Mouse (Mus musculus) CH12.LX (cell line): ENCODE data around the gene Copg2. TPM values are rescaled to one million over a fixed set of nuclear protein-coding genes. Genes with fewer than 3 reads are reported as not detected.
A peak's percentile ranks its signal among the peaks of the same experiment; 100 is the strongest.

Source experiments
- DNase-seq: peaks from one replicate; pipeline ENCODE4 v3.0.0-alpha.2; 2013; ENCODE audit errors: extremely low read depth
- H3K27ac ChIP-seq: 2 replicates; pipeline ENCODE4 v1.5.1; 2012; ENCODE audit warnings: low read depth, mild to moderate bottlenecking, control low read depth, moderate library complexity; ENCODE audit not compliant: insufficient read depth
- H3K27me3 ChIP-seq: replicated peaks from 2 replicates; pipeline ENCODE3; 2012; ENCODE audit warnings: inconsistent platforms
- H3K36me3 ChIP-seq, 2 experiments: replicated peaks in 1 of 2; 2 replicates each; pipeline versions ENCODE3 to v1.6.1; 2012; ENCODE audit warnings: inconsistent platforms in 1 of 2, low read length in 1 of 2, mild to moderate bottlenecking in 1 of 2, mixed read lengths in 1 of 2, moderate library complexity in 1 of 2; ENCODE audit not compliant: control insufficient read depth in 1 of 2, insufficient read depth in 1 of 2
- H3K4me1 ChIP-seq, 2 experiments: 2 replicates each; pipeline ENCODE4 v1.6.1; 2012; ENCODE audit warnings: inconsistent platforms in 1 of 2, moderate library complexity in 1 of 2; ENCODE audit not compliant: insufficient read depth in 2 of 2, control insufficient read depth in 1 of 2
- H3K4me2 ChIP-seq: 2 replicates; pipeline ENCODE4 v1.6.1; 2012; ENCODE audit warnings: low read depth, mild to moderate bottlenecking, control low read depth; ENCODE audit not compliant: poor library complexity, insufficient read depth, severe bottlenecking
- H3K4me3 ChIP-seq, 3 experiments: fragments of 150-350 bp in 1 of 3; sonication (generic) in 1 of 3; replicated peaks in 1 of 3; 2 replicates each; pipeline versions ENCODE3 to v1.5.1; 2011 to 2012; ENCODE audit warnings: low read depth in 2 of 3, low read length in 2 of 3, mild to moderate bottlenecking in 2 of 3, moderate library complexity in 2 of 3, control low read depth in 1 of 3, improper control_type of control experiment in 1 of 3, inconsistent platforms in 1 of 3, mixed read lengths in 1 of 3; ENCODE audit not compliant: poor library complexity in 1 of 3
- H3K79me2 ChIP-seq: replicated peaks from 2 replicates; pipeline ENCODE4 v1.6.1; 2012; ENCODE audit warnings: mild to moderate bottlenecking, moderate library complexity; ENCODE audit not compliant: control insufficient read depth, poor library complexity, insufficient read depth, severe bottlenecking; ENCODE audit errors: extremely low read depth
- H3K9ac ChIP-seq: 2 replicates; pipeline ENCODE4 v1.6.1; 2012; ENCODE audit warnings: low read depth, mild to moderate bottlenecking, control low read depth, moderate library complexity; ENCODE audit not compliant: insufficient read depth
- H3K9me3 ChIP-seq: replicated peaks from 2 replicates; pipeline ENCODE3; 2012; ENCODE audit warnings: low read length, inconsistent platforms, mixed read lengths
- BHLHE40 ChIP-seq: IDR thresholded peaks from 2 replicates; pipeline ENCODE4 v1.6.1; 2011; ENCODE audit warnings: mild to moderate bottlenecking, low read depth, low read length, improper control_type of control experiment
- CHD1 ChIP-seq: IDR thresholded peaks from 2 replicates; pipeline ENCODE4 v1.6.1; 2012; ENCODE audit warnings: low read depth, low read length, improper control_type of control experiment, inconsistent platforms
- E2F4 ChIP-seq: IDR thresholded peaks from 2 replicates; pipeline ENCODE4 v1.6.1; 2011; ENCODE audit warnings: low read depth, low read length, improper control_type of control experiment; ENCODE audit not compliant: insufficient replicate concordance
- IRF4 ChIP-seq: IDR thresholded peaks from 2 replicates; pipeline ENCODE4 v1.6.1; 2014; ENCODE audit warnings: low read depth, mild to moderate bottlenecking, inconsistent platforms, low read length, improper control_type of control experiment
- JUND ChIP-seq: conservative IDR thresholded peaks from 2 replicates; pipeline ENCODE4 v1.6.1; 2011; ENCODE audit warnings: low read depth, low read length, improper control_type of control experiment
- KAT2A ChIP-seq: IDR thresholded peaks from 2 replicates; pipeline ENCODE4 v1.6.1; 2012; ENCODE audit warnings: low read length, improper control_type of control experiment, inconsistent platforms; ENCODE audit not compliant: insufficient replicate concordance
- MAFK ChIP-seq: IDR thresholded peaks from 2 replicates; pipeline ENCODE4 v1.6.1; 2011; ENCODE audit warnings: low read length, improper control_type of control experiment; ENCODE audit not compliant: insufficient replicate concordance
- MAX ChIP-seq: IDR thresholded peaks from 2 replicates; pipeline ENCODE4 v1.6.1; 2011; ENCODE audit warnings: low read length, improper control_type of control experiment
- MAZ ChIP-seq: IDR thresholded peaks from 2 replicates; pipeline ENCODE4 v1.6.1; 2012; ENCODE audit warnings: low read depth, mild to moderate bottlenecking, inconsistent platforms, low read length, improper control_type of control experiment, moderate library complexity
- MEF2A ChIP-seq: IDR thresholded peaks from 2 replicates; pipeline ENCODE4 v1.6.1; 2014; ENCODE audit warnings: low read depth, mild to moderate bottlenecking, inconsistent platforms, low read length, improper control_type of control experiment, borderline replicate concordance
- MXI1 ChIP-seq: IDR thresholded peaks from 2 replicates; pipeline ENCODE4 v1.6.1; 2011; ENCODE audit warnings: mild to moderate bottlenecking, low read depth, low read length, improper control_type of control experiment
- NELFE ChIP-seq: IDR thresholded peaks from 2 replicates; pipeline ENCODE4 v1.6.1; 2011; ENCODE audit warnings: low read depth, low read length, improper control_type of control experiment
- POLR2A ChIP-seq: IDR thresholded peaks from 2 replicates; pipeline ENCODE4 v1.6.1; 2011; ENCODE audit warnings: low read depth, mild to moderate bottlenecking, improper control_type of control experiment, low read length
- RCOR1 ChIP-seq: conservative IDR thresholded peaks from 2 replicates; pipeline ENCODE4 v1.6.1; 2012; ENCODE audit warnings: low read depth, mild to moderate bottlenecking, inconsistent platforms, low read length, improper control_type of control experiment
- TBP ChIP-seq: conservative IDR thresholded peaks from 2 replicates; pipeline ENCODE4 v1.6.1; 2011; ENCODE audit warnings: low read depth, low read length, improper control_type of control experiment
- UBTF ChIP-seq: IDR thresholded peaks from 2 replicates; pipeline ENCODE4 v1.6.1; 2012; ENCODE audit warnings: low read depth, mild to moderate bottlenecking, inconsistent platforms, low read length, improper control_type of control experiment, moderate library complexity
- USF1 ChIP-seq: IDR thresholded peaks from 2 replicates; pipeline ENCODE4 v1.6.1; 2014; ENCODE audit warnings: low read depth, mild to moderate bottlenecking, inconsistent platforms, low read length, improper control_type of control experiment
- dilution Hi-C: fragments of 300-500 bp; cut with MboI; formaldehyde crosslinking; loops from 2 replicates; pipeline ENCODE4 v1.14.3; 2020; ENCODE audit warnings: low sequenced_read_pairs; ENCODE audit not compliant: extremely low pct_unique_long_range_greater_than_20kb, extremely low pct_ligation_motif_present
- in situ Hi-C: fragments of 300-500 bp; cut with MboI; formaldehyde crosslinking; loops from 3 replicates; pipeline ENCODE4 v1.14.3; 2019; ENCODE audit warnings: low sequenced_read_pairs, low pct_ligation_motif_present, low pct_unique_long_range_greater_than_20kb, mixed read lengths
- polyA plus RNA-seq: library from polyadenylated mRNA; unstranded; fragments of >175 nt; gene quantifications from 2 replicates; pipeline ENCODE4 v1.2.1, GENCODE M21; 2012; ENCODE audit warnings: low read depth; ENCODE audit not compliant: insufficient read length
- total RNA-seq, 2 experiments: library from RNA; depleted of rRNA; stranded (reverse); fragments of 300-350 nt in 1 of 2; fragments of >200 nt in 1 of 2; gene quantifications; 2 replicates each; pipeline ENCODE4 v1.2.3; 2012 to 2014

Copg2 gene
- total and polyA plus RNA-seq, 3 experiments, result 23.3 to 43.7 (median 28.9) TPM

DNA sequence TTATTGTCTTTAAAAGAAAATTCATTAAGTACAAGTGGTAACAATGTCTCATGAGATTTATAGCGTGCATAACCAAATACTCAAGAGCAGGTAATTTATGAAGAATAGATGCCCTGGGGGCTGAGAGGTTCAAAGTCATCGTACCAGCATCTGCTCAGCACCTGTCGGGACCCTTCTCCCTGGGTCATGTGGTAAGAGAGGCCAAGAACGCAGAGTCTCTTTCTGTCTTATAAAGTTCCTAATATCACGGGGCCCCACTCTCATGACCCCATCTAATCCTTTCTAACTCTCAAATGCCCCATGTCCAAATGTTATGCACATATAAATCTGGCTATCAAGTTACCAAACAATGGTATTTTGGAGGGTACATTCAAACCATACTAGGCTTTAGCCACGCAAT, 193.7 kb downstream of the Copg2 start:
- H3K79me2 ChIP-seq, result no peaks in the 10 kb centered on the region
- in situ Hi-C loops (no loop called here), dilution Hi-C loops (no loop called here)
- no peaks in the 10 kb centered on the region for H3K9me3 ChIP-seq
- no peak overlapping the region for H3K9ac ChIP-seq
- no peaks in the 10 kb centered on the region for H3K4me1 ChIP-seq
- H3K4me3 ChIP-seq, result no peak overlapping the region
- H3K4me2 ChIP-seq, result no peak overlapping the region
- TF ChIP-seq E2F4, result no peak
- no peak for TF ChIP-seq USF1
- no peaks in the 10 kb centered on the region for H3K36me3 ChIP-seq
- no peak for DNase-seq
- no peak overlapping the region for H3K27ac ChIP-seq
- H3K27me3 ChIP-seq, result no peaks in the 10 kb centered on the region

GRCm38 (mm10) chr6:30700182-30700581, 196.4 kb downstream of the Copg2 start:
- Histone ChIP-seq H3K4me2 (0 out of 2 replicates have a peak overlapping the region, but pooled peaks have one; percentile 29), H3K9me3 (no peaks in the 10 kb centered on the region), H3K4me3 (no peak overlapping the region), H3K27me3 (no peaks in the 10 kb centered on the region), H3K27ac (no peak overlapping the region), H3K9ac (no peak overlapping the region), H3K36me3 (no peaks in the 10 kb centered on the region), H3K4me1 (no peaks in the 10 kb centered on the region), H3K79me2 (no peaks in the 10 kb centered on the region)
- dilution Hi-C loops (no loop called here), in situ Hi-C loops (no loop called here)
- TF ChIP-seq POLR2A (no peak), TBP (no peak), MAFK (no peak), RCOR1 (no peak), E2F4 (no peak), IRF4 (no peak), MXI1 (no peak), NELFE (no peak), MAZ (no peak), BHLHE40 (no peak), KAT2A (no peak), UBTF (no peak), CHD1 (no peak), MAX (no peak), JUND (no peak), MEF2A (no peak)
- DNase-seq, result no peak
